Mouse (Mus musculus) midbrain, embryonic 11.5 days (tissue): ENCODE results near the gene Raet1e. TPM values are rescaled to one million over a fixed set of nuclear protein-coding genes. Genes with fewer than 3 reads are reported as not detected.
"Not testable (repeated sequence)": the region's sequence is repeated elsewhere in the genome, so short reads cannot be mapped to it uniquely, and the experiment has no call there.

Experiments used
- ATAC-seq: fragments of 200-750 bp; cut with Nextera tagmentation; 2 replicates; pipeline ENCODE4 v1.8.0; 2017; ENCODE audit warnings: moderate TSS enrichment, moderate library complexity; ENCODE audit not compliant: low FRiP score
- DNase-seq: peaks from one replicate; pipeline ENCODE4 v3.0.0; 2015; ENCODE audit warnings: low spot score; ENCODE audit errors: missing footprints
- H3K27ac ChIP-seq: fragments of 300-500 bp; sonication (generic); 2 replicates; pipeline ENCODE4 v1.5.1; 2014; ENCODE audit warnings: low read depth, low read length
- H3K27me3 ChIP-seq: fragments of 300-500 bp; sonication (generic); 2 replicates; pipeline ENCODE4 v1.6.1; 2014; ENCODE audit warnings: mild to moderate bottlenecking, low read length, moderate library complexity, mixed read lengths; ENCODE audit not compliant: control insufficient read depth, insufficient read depth
- H3K36me3 ChIP-seq: fragments of 300-500 bp; sonication (generic); 2 replicates; pipeline ENCODE4 v1.6.1; 2014; ENCODE audit warnings: mild to moderate bottlenecking, low read length, moderate library complexity, mixed read lengths; ENCODE audit not compliant: control insufficient read depth, insufficient read depth
- H3K4me1 ChIP-seq: fragments of 300-500 bp; sonication (generic); 2 replicates; pipeline ENCODE4 v1.6.1; 2014; ENCODE audit warnings: low read length; ENCODE audit not compliant: control insufficient read depth, insufficient read depth
- H3K4me2 ChIP-seq: fragments of 300-500 bp; sonication (generic); 2 replicates; pipeline ENCODE4 v1.6.1; 2014; ENCODE audit warnings: mild to moderate bottlenecking, moderate library complexity
- H3K4me3 ChIP-seq: fragments of 300-500 bp; sonication (generic); 2 replicates; pipeline ENCODE4 v1.5.1; 2014; ENCODE audit warnings: low read depth, low read length
- H3K9ac ChIP-seq: fragments of 300-500 bp; sonication (generic); 2 replicates; pipeline ENCODE4 v1.6.1; 2014; ENCODE audit warnings: low read length
- H3K9me3 ChIP-seq: fragments of 300-500 bp; sonication (generic); 2 replicates; pipeline ENCODE4 v1.6.1; 2016; ENCODE audit warnings: low read length; ENCODE audit not compliant: control insufficient read depth
- WGBS: fragments of 180-500 bp; shearing (Covaris S2); extraction: QIAGEN DNeasy Blood & Tissue Kit; methylation state at CpG from one replicate; pipeline ENCODE4 v1.1.7; 2014; 5-methylcytosine and 5-hydroxymethylcytosine counted together
- polyA plus RNA-seq: library from polyadenylated mRNA; unstranded; fragments of >200 nt; fragmentation: Nextera tagmentation; extraction: Ambion mirVana; gene quantifications from 2 replicates; pipeline ENCODE4 v1.2.1, GENCODE M21; 2014

Raet1e gene
- polyA plus RNA-seq, 1 experiment from 2014 or later: 18.4 TPM

- not testable (repeated sequence) for ATAC-seq, H3K4me3 ChIP-seq, H3K4me1 ChIP-seq, DNase-seq, H3K9me3 ChIP-seq, H3K4me2 ChIP-seq, H3K27ac ChIP-seq, H3K36me3 ChIP-seq, H3K27me3 ChIP-seq, H3K9ac ChIP-seq
- WGBS: 89% methylated on average over 2 of the region's 2 CpGs
These were observed 18.1 kb downstream of the Raet1e start for GRCm38 (mm10) chr10:22176515-22176914.

GRCm38 (mm10) chr10:22191035-22191434 lies 32.7 kb downstream of the Raet1e start:
- H3K4me3 ChIP-seq, H3K27ac ChIP-seq, H3K9ac ChIP-seq, H3K27me3 ChIP-seq, H3K36me3 ChIP-seq, H3K4me1 ChIP-seq, H3K9me3 ChIP-seq: not testable (repeated sequence)
- H3K4me2 ChIP-seq: peak overlapping the region; percentile 15; the same call in 1 of the 2 replicates
- peak; percentile 89 for ATAC-seq
- 1% methylated on average over 6 of the region's 10 CpGs for WGBS
- DNase-seq: peak; percentile 85

GRCm38 (mm10) chr10:22201352-22201751 lies 43.0 kb downstream of the Raet1e start:
- H3K9me3 ChIP-seq, H3K4me3 ChIP-seq, H3K36me3 ChIP-seq, H3K4me1 ChIP-seq, H3K9ac ChIP-seq, H3K27me3 ChIP-seq, H3K27ac ChIP-seq, DNase-seq, ATAC-seq, H3K4me2 ChIP-seq: not testable (repeated sequence)
- WGBS: no CpG with 5 or more reads among the region's 3 CpGs

GRCm38 (mm10) chr10:22202784-22203583 lies 44.6 kb downstream of the Raet1e start:
- H3K27me3 ChIP-seq: not testable (repeated sequence)
- WGBS: no CpG with 5 or more reads among the region's 2 CpGs

GRCm38 (mm10) chr10:22206443-22206842 lies 48.1 kb downstream of the Raet1e start:
- H3K9me3 ChIP-seq, H3K27me3 ChIP-seq, H3K4me2 ChIP-seq, DNase-seq, H3K36me3 ChIP-seq, H3K9ac ChIP-seq, H3K27ac ChIP-seq, ATAC-seq, H3K4me1 ChIP-seq, H3K4me3 ChIP-seq: not testable (repeated sequence)
- 59% methylated on average over 1 of the region's 1 CpGs for WGBS

More at GRCm38 (mm10) chr10:22202784-22203583, 44.6 kb downstream of the Raet1e start:
- not testable (repeated sequence) for H3K36me3 ChIP-seq, H3K4me3 ChIP-seq, H3K4me1 ChIP-seq, H3K4me2 ChIP-seq, H3K9me3 ChIP-seq, ATAC-seq, DNase-seq, H3K9ac ChIP-seq, H3K27ac ChIP-seq

- ATAC-seq (peak; percentile 82), DNase-seq (peak; percentile 85)
- WGBS: 2% methylated on average over 8 of the region's 11 CpGs
- H3K27me3 ChIP-seq, H3K4me1 ChIP-seq, H3K9me3 ChIP-seq, H3K27ac ChIP-seq, H3K36me3 ChIP-seq, H3K9ac ChIP-seq, H3K4me2 ChIP-seq, H3K4me3 ChIP-seq: not testable (repeated sequence)
These were observed 53.8 kb downstream of the Raet1e start for GRCm38 (mm10) chr10:22212012-22212696.

GRCm38 (mm10) chr10:22223474-22224349 lies 65.3 kb downstream of the Raet1e start:
- no CpG with 5 or more reads among the region's 7 CpGs for WGBS
- not testable (repeated sequence) for H3K36me3 ChIP-seq, H3K9ac ChIP-seq, H3K9me3 ChIP-seq, H3K4me1 ChIP-seq, H3K27ac ChIP-seq, DNase-seq, H3K4me2 ChIP-seq, H3K4me3 ChIP-seq, H3K27me3 ChIP-seq
- ATAC-seq: peak; percentile 91

- H3K4me3 ChIP-seq: no peak overlapping the region
- WGBS: 89% methylated on average over 8 of the region's 8 CpGs
These were observed 106.7 kb downstream of the Raet1e start for GRCm38 (mm10) chr10:22265060-22265459.

More at GRCm38 (mm10) chr10:22265060-22265459, 106.7 kb downstream of the Raet1e start:
- DNase-seq (peak; percentile 64), ATAC-seq (no peak)
- Histone ChIP-seq H3K9ac (no peak overlapping the region), H3K4me2 (no peak overlapping the region), H3K27me3 (no peaks in the 10 kb centered on the region), H3K36me3 (no peaks in the 10 kb centered on the region), H3K9me3 (no peaks in the 10 kb centered on the region), H3K4me1 (no peaks in the 10 kb centered on the region), H3K27ac (no peak overlapping the region)
